Mouse (Mus musculus) fat pad, adult 2 months (tissue): ENCODE measurements around the gene Ass1.

Experiments
- DNase-seq: peaks from one replicate; pipeline ENCODE4 v3.0.0-alpha.2; 2011; ENCODE audit warnings: low read depth, low spot score; ENCODE audit errors: extremely low read depth

The Ass1 gene

GRCm38 (mm10) chr2:31458460-31458859 is 11.5 kb upstream of the Ass1 start:
- DNase-seq = peak; percentile 88

- DNase-seq = peak; percentile 55
Observed at GRCm38 (mm10) chr2:31458989-31459936, 10.7 kb upstream of the Ass1 start.

DNA sequence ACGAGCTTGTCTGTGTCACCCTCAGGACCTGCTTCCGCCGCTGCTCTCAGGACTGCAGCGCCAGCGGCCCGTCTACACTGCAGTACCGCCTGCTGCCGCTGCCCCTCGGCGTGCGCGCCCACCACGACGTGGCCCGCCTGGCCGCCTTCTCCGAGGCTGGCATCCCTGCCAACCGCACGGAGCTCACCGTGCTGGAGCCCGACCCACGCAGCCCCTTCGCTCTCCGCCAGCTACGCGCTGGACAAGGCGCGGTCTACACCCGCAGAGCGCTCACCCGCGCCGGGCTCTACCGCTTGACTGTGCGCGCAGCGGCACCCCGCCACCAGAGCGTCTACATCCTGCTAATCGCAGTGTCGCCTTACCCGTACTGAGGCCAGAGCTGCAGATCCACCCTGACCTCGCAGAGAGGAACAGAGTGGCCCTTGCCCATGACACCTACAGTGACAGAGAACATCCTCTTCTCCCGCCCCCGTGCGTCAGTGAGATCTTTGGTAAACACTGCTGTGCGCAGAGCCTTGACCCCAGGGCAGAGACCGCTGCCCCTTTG is 9.9 kb upstream of the Ass1 start:
- no peak for DNase-seq

DNA sequence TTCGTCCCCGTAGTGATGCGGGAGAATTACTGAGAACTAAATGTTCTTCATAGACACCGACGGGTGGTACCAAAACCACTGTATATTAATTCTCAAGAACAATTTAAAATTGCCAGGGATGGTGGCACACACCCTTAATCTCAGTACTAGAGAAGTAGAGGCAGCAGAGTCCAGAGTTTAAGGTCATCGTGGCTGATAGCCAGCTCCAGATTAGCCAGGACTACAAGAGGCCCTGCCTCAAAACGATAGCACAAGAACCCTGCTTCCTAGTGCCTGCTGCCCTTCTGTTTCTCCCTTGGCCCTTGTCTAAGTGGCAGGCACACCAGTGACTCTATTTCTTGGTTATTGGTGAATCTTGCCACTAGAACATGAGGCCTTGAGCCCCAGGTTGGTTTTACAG is 9.1 kb upstream of the Ass1 start:
- no peak for DNase-seq

- DNase-seq = no peak
Observed at GRCm38 (mm10) chr2:31462051-31462450, 8.0 kb upstream of the Ass1 start.

GRCm38 (mm10) chr2:31463253-31463652 is 6.8 kb upstream of the Ass1 start:
- no peak for DNase-seq

GRCm38 (mm10) chr2:31463696-31464528 is 6.1 kb upstream of the Ass1 start:
- no peak for DNase-seq

DNA sequence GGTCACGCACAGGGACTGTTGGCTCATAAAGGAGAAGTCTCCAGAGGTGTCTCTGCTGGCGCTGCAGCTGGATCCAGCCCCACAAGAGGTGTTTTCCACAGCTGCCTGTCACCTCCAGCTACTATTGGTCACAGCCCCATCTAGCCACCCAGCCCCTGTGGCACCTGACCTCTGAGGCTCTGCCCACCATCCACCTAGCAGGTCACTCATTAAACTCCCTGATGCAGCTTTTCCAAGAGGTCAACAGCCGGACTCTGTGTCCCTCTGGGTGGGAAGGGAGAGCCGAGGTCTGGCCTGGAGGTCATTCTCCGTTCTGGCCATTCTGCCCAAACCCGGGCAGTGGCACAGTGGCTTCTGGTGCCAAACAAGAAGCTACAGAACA is 5.5 kb upstream of the Ass1 start:
- no peak for DNase-seq

GRCm38 (mm10) chr2:31467457-31467856 is 2.5 kb upstream of the Ass1 start:
- DNase-seq = no peak

GRCm38 (mm10) chr2:31468857-31469256 is 1.1 kb upstream of the Ass1 start:
- no peak for DNase-seq

DNA sequence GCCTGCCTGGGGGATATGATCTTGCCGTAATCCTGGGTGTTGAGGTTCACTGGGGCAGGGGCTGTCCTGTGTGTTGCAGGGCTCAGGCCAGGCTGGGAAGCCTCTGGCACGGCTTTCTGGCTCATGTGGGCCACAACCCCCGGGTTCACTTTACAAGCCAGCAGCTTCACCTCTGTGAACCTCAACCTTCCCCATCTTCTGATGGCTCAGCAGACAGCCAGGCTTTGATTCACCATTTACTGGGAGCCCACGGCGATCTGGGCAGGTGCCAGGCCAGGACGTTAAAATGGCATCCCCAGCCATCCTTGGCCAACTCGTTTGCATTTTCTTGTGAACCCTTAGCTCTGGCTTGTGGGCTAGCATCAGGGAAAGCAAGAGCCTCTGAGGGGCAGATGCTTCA is 527 bp upstream of the Ass1 start:
- DNase-seq = peak; percentile 43

GRCm38 (mm10) chr2:31470683-31471385 is 827 bp downstream of the Ass1 start:
- no peak for DNase-seq

GRCm38 (mm10) chr2:31471611-31472010 is 1.6 kb downstream of the Ass1 start:
- DNase-seq = no peak

- DNase-seq = no peak
Observed at GRCm38 (mm10) chr2:31472406-31473065, 2.5 kb downstream of the Ass1 start.

DNA sequence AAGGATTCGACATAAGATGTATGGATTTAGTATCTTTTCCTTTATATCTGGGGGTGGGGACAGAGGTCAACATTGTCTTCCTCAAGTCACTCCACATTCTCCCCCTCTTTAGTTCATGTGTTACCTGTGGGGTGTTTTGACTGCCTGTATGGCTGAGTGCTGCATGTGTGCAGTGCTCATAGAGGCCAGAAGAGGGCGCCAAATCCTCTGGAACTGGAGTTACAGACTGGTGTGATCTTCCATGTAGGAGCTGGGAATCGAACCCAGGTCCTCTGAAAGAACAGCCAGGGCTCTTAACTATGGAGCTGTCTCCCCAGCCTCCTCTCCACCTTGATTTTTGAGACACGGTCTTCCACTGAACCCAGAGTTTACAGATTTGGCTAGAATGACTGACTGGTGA is 3.9 kb downstream of the Ass1 start:
- no peak for DNase-seq

DNA sequence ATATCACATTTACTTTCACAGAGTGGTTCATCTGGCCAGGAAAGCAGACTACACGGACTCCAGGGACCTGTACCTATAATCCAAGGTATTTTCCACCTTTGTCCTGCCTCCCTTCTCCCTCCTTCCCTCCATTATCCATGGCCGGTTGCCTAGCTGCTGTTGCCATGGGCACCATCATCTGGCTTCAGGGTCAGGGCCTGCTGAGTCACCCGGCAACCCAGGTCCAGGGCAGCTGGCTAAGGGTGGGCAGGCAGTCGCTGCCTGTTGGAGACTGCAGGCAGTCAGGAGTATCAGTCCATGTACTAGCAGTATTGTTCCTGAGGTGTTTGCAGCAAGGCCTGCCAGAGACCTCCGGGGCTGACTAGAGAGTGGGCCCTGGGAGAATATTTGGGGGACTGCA is 4.7 kb downstream of the Ass1 start:
- DNase-seq = no peak

DNA sequence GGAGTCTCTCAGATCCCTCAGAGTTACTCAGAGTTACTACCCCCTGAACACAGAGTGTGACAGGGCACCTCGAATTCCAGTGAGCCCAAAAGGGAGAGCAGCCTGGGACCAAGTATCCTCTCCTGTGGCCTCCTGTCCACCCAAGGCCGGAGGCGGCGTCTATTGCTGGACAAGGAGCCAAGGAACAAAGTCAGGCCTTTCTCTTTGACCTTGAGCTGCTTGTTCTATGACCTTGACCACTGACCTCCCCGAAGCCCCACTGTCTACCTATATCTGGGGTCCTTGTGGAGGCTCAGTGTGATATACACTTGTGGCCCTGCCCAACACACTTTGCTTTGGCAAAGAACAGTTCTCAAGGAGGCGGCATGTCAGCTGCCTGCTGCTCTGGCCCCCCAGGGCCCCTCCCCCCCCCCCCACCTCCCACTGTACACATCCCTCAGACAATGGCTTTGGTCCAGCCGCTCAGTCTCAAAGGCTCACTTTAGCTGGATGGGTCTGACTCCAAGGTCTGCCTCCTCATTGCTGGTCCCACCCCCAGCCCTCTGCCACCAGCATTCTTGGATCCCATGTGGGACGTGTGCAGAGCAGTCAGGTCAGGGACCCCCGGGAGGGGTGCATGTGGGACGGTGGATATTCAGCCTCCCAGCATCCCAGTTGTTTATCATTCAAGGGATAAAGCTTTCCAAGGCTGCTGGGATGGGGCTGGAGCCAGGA is 6.3 kb downstream of the Ass1 start:
- no peak for DNase-seq

- no peak for DNase-seq
Observed at GRCm38 (mm10) chr2:31477234-31478161, 7.5 kb downstream of the Ass1 start.
